Mouse (Mus musculus): ENCODE data around the gene Bdh2. TPM values are rescaled to one million over a fixed set of nuclear protein-coding genes. Genes with fewer than 3 reads are reported as not detected.

Gene Bdh2
- polyA plus RNA-seq, 2 experiments: 12.2 to 16.8 TPM

- 62% methylated on average over 7 of the region's 7 CpGs for WGBS
- no peak for TF ChIP-seq POLR2A (IDR thresholded peaks at IDR 0.05; ENCODE audit: borderline replicate concordance, extremely low read depth, insufficient read depth, insufficient read length)
- Histone ChIP-seq H3K36me3 (ENCODE audit: control insufficient read depth, insufficient read depth, low read length) (no peaks in the 10 kb centered on the region), H3K4me3 (replicated peaks; ENCODE audit: low read length) (no peak overlapping the region), H3K27me3 (ENCODE audit: control insufficient read depth, insufficient read depth, low read length) (no peaks in the 10 kb centered on the region), H3K9ac (ENCODE audit: low read depth, low read length, severe bottlenecking) (no peak overlapping the region), H3K9me3 (ENCODE audit: control insufficient read depth, low read length) (no peaks in the 10 kb centered on the region), H3K4me1 (ENCODE audit: control insufficient read depth, insufficient read depth, low read length) (no peaks in the 10 kb centered on the region), H3K4me2 (replicated peaks; ENCODE audit: low read depth, low read length, severe bottlenecking) (no peak overlapping the region), H3K27ac (replicated peaks; ENCODE audit: low read depth, low read length) (no peak overlapping the region)
- no peak for ATAC-seq (ENCODE audit: low FRiP score, low read depth)
- no peak for DNase-seq (ENCODE audit: low spot score)
Observed at GRCm38 (mm10) chr3:135293703-135294102, 12.7 kb downstream of the Bdh2 start.

GRCm38 (mm10) chr3:135295559-135295958 lies 14.5 kb downstream of the Bdh2 start:
- no peak overlapping the region for H3K9ac ChIP-seq (ENCODE audit: low read depth, low read length, severe bottlenecking)
- no peaks in the 10 kb centered on the region for H3K4me1 ChIP-seq (ENCODE audit: control insufficient read depth, insufficient read depth, low read length)
- H3K27me3 ChIP-seq (ENCODE audit: control insufficient read depth, insufficient read depth, low read length): no peaks in the 10 kb centered on the region
- H3K9me3 ChIP-seq (ENCODE audit: control insufficient read depth, low read length): no peaks in the 10 kb centered on the region
- no peak overlapping the region for H3K4me2 ChIP-seq (replicated peaks; ENCODE audit: low read depth, low read length, severe bottlenecking)
- H3K4me3 ChIP-seq (replicated peaks; ENCODE audit: low read length): no peak overlapping the region
- DNase-seq (ENCODE audit: low spot score): no peak
- no peaks in the 10 kb centered on the region for H3K36me3 ChIP-seq (ENCODE audit: control insufficient read depth, insufficient read depth, low read length)
- no peak for TF ChIP-seq POLR2A (IDR thresholded peaks at IDR 0.05; ENCODE audit: borderline replicate concordance, extremely low read depth, insufficient read depth, insufficient read length)
- ATAC-seq (ENCODE audit: low FRiP score, low read depth): no peak
- 76% methylated on average over 1 of the region's 1 CpGs for WGBS
- H3K27ac ChIP-seq (replicated peaks; ENCODE audit: low read depth, low read length): no peak overlapping the region

DNA sequence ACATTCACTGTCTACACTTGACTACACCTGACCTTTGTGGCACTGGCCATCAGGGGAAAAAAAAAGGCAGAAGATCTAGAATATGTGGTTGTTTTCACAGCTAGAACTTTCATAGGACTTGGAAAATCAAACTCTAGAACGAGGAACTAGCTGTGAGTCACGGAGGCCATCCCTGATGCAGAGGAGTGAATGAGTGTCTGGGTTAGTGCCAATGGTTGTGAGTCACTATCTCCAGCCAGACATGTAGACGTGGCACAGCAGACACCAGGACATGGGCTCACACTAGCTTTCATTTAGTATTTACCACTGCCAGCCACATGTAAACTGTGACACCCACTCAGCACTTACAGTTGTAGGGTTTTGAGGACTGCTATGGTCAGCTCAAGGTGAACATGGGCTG lies 17.5 kb downstream of the Bdh2 start:
- Histone ChIP-seq H3K9ac (ENCODE audit: low read depth, low read length, severe bottlenecking) (no peak overlapping the region), H3K27ac (replicated peaks; ENCODE audit: low read depth, low read length) (no peak overlapping the region), H3K4me1 (ENCODE audit: control insufficient read depth, insufficient read depth, low read length) (no peaks in the 10 kb centered on the region), H3K36me3 (ENCODE audit: control insufficient read depth, insufficient read depth, low read length) (no peaks in the 10 kb centered on the region), H3K27me3 (ENCODE audit: control insufficient read depth, insufficient read depth, low read length) (no peaks in the 10 kb centered on the region), H3K9me3 (ENCODE audit: control insufficient read depth, low read length) (no peaks in the 10 kb centered on the region), H3K4me3 (replicated peaks; ENCODE audit: low read length) (no peak overlapping the region), H3K4me2 (replicated peaks; ENCODE audit: low read depth, low read length, severe bottlenecking) (no peak overlapping the region)
- WGBS: 89% methylated on average over 3 of the region's 3 CpGs
- DNase-seq (ENCODE audit: low spot score) (no peak), ATAC-seq (ENCODE audit: low FRiP score, low read depth) (no peak)
- TF ChIP-seq POLR2A (IDR thresholded peaks at IDR 0.05; ENCODE audit: borderline replicate concordance, extremely low read depth, insufficient read depth, insufficient read length): no peak

- WGBS: 69% methylated on average over 6 of the region's 6 CpGs
- no peak overlapping the region for H3K4me2 ChIP-seq (replicated peaks; ENCODE audit: low read depth, low read length, severe bottlenecking)
- no peak overlapping the region for H3K9ac ChIP-seq (ENCODE audit: low read depth, low read length, severe bottlenecking)
- no peak for TF ChIP-seq POLR2A (IDR thresholded peaks at IDR 0.05; ENCODE audit: borderline replicate concordance, extremely low read depth, insufficient read depth, insufficient read length)
- no peak overlapping the region for H3K27ac ChIP-seq (replicated peaks; ENCODE audit: low read depth, low read length)
- ATAC-seq (ENCODE audit: low FRiP score, low read depth): no peak
- H3K4me1 ChIP-seq (ENCODE audit: control insufficient read depth, insufficient read depth, low read length): no peaks in the 10 kb centered on the region
- H3K27me3 ChIP-seq (ENCODE audit: control insufficient read depth, insufficient read depth, low read length): no peaks in the 10 kb centered on the region
- H3K36me3 ChIP-seq (ENCODE audit: control insufficient read depth, insufficient read depth, low read length): no peaks in the 10 kb centered on the region
- H3K9me3 ChIP-seq (ENCODE audit: control insufficient read depth, low read length): no peaks in the 10 kb centered on the region
- no peak overlapping the region for H3K4me3 ChIP-seq (replicated peaks; ENCODE audit: low read length)
- no peak for DNase-seq (ENCODE audit: low spot score)
Observed at GRCm38 (mm10) chr3:135300081-135300480, 19.1 kb downstream of the Bdh2 start.

GRCm38 (mm10) chr3:135304060-135304459 lies 23.0 kb downstream of the Bdh2 start:
- H3K9me3 ChIP-seq (ENCODE audit: control insufficient read depth, low read length): no peaks in the 10 kb centered on the region
- H3K36me3 ChIP-seq (ENCODE audit: control insufficient read depth, insufficient read depth, low read length): no peaks in the 10 kb centered on the region
- ATAC-seq (ENCODE audit: low FRiP score, low read depth) (no peak), DNase-seq (ENCODE audit: low spot score) (no peak)
- H3K9ac ChIP-seq (ENCODE audit: low read depth, low read length, severe bottlenecking): no peak overlapping the region
- H3K4me1 ChIP-seq (ENCODE audit: control insufficient read depth, insufficient read depth, low read length): peaks cover 4% of the 10 kb centered on the region; the same call in 1 of the 2 replicates
- no peak overlapping the region for H3K4me3 ChIP-seq (replicated peaks; ENCODE audit: low read length)
- no peak overlapping the region for H3K27ac ChIP-seq (replicated peaks; ENCODE audit: low read depth, low read length)
- TF ChIP-seq POLR2A (IDR thresholded peaks at IDR 0.05; ENCODE audit: borderline replicate concordance, extremely low read depth, insufficient read depth, insufficient read length): no peak
- 34% methylated on average over 6 of the region's 6 CpGs for WGBS
- no peak overlapping the region for H3K4me2 ChIP-seq (replicated peaks; ENCODE audit: low read depth, low read length, severe bottlenecking)
- no peaks in the 10 kb centered on the region for H3K27me3 ChIP-seq (ENCODE audit: control insufficient read depth, insufficient read depth, low read length)

- Histone ChIP-seq H3K4me2 (replicated peaks; ENCODE audit: low read depth, low read length, severe bottlenecking) (no peak overlapping the region), H3K9me3 (ENCODE audit: control insufficient read depth, low read length) (no peaks in the 10 kb centered on the region), H3K9ac (ENCODE audit: low read depth, low read length, severe bottlenecking) (no peak overlapping the region), H3K4me1 (ENCODE audit: control insufficient read depth, insufficient read depth, low read length) (peaks cover 4% of the 10 kb centered on the region; the same call in 1 of the 2 replicates), H3K27ac (replicated peaks; ENCODE audit: low read depth, low read length) (no peak overlapping the region), H3K27me3 (ENCODE audit: control insufficient read depth, insufficient read depth, low read length) (no peaks in the 10 kb centered on the region), H3K4me3 (replicated peaks; ENCODE audit: low read length) (no peak overlapping the region), H3K36me3 (ENCODE audit: control insufficient read depth, insufficient read depth, low read length) (no peaks in the 10 kb centered on the region)
- DNase-seq (ENCODE audit: low spot score) (no peak), ATAC-seq (ENCODE audit: low FRiP score, low read depth) (no peak)
- 35% methylated on average over 9 of the region's 9 CpGs for WGBS
- no peak for TF ChIP-seq POLR2A (IDR thresholded peaks at IDR 0.05; ENCODE audit: borderline replicate concordance, extremely low read depth, insufficient read depth, insufficient read length)
Observed at GRCm38 (mm10) chr3:135304566-135304965, 23.5 kb downstream of the Bdh2 start.
